ENCODE assay signal across 18 mouse cellular contexts in the genomic region with DNA sequence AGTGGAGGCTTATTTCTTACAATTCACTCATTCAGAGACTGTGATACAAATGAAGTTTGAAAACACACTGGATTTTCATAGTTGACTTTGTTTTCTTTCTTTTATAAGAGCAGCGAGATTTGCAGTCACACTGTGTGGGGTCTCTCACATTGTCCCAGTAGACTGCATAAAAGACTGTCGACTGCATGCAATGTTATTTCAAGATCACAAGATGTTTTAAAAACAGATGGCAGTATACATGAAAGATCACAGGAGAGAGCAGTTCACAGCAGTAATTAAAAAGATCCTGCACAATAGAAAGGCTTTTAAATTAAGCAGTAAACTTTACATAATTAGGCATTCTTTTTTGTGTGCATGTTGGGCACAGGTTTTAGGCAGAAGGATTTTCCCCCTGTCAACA.
DNase-seq lines count a peak whose midpoint lies in the region; ATAC-seq and TF ChIP-seq lines count a peak whose summit lies in the region.
"Had no signal": no experiment of that assay in that cellular context is flagged by ENCODE, and none has a peak within 500 bp of the region (broad histone marks: within the 10 kb centered on the region; RNA-seq: fewer than 3 reads in every experiment).

No protein-coding gene starts in this region.

- WGBS in forebrain, embryonic 14.5 days = 16% methylated on average over 2 of the region's 2 CpGs
- 8% methylated on average over 2 of the region's 2 CpGs for WGBS in forebrain, embryonic 15.5 days
- 48% methylated on average over 2 of the region's 2 CpGs for WGBS in embryonic facial prominence, embryonic 10.5 days

- H3K36me3 ChIP-seq in forebrain, embryonic 14.5 days (ENCODE audit: control insufficient read depth, insufficient read depth, low read length) = no peaks in the 10 kb centered on the region
- no peaks in the 10 kb centered on the region for H3K36me3 ChIP-seq in forebrain, embryonic 15.5 days
- H3K36me3 ChIP-seq in embryonic facial prominence, embryonic 10.5 days (replicated peaks) = no peaks in the 10 kb centered on the region
- H3K36me3 ChIP-seq: embryonic facial prominence, embryonic 13.5 days; embryonic facial prominence, embryonic 15.5 days; forebrain, embryonic 10.5 days had no signal

- no peak overlapping the region for H3K27ac ChIP-seq in forebrain, embryonic 14.5 days (ENCODE audit: low read depth, low read length)
- H3K27ac ChIP-seq in forebrain, embryonic 15.5 days (replicated peaks) = no peak overlapping the region
- no peak overlapping the region for H3K27ac ChIP-seq in embryonic facial prominence, embryonic 10.5 days (replicated peaks)
- H3K27ac ChIP-seq: embryonic facial prominence, embryonic 13.5 days; embryonic facial prominence, embryonic 15.5 days; forebrain, embryonic 10.5 days had no signal

- no peak overlapping the region for H3K9ac ChIP-seq in forebrain, embryonic 14.5 days (ENCODE audit: low read length)
- no peak overlapping the region for H3K9ac ChIP-seq in forebrain, embryonic 15.5 days (replicated peaks)
- H3K9ac ChIP-seq: embryonic facial prominence, embryonic 13.5 days; embryonic facial prominence, embryonic 15.5 days had no signal

- no peaks in the 10 kb centered on the region for H3K9me3 ChIP-seq in forebrain, embryonic 14.5 days (replicated peaks; ENCODE audit: control insufficient read depth, low read length)
- no peaks in the 10 kb centered on the region for H3K9me3 ChIP-seq in forebrain, embryonic 15.5 days
- H3K9me3 ChIP-seq in embryonic facial prominence, embryonic 10.5 days = no peaks in the 10 kb centered on the region
- H3K9me3 ChIP-seq: embryonic facial prominence, embryonic 13.5 days; embryonic facial prominence, embryonic 15.5 days; forebrain, embryonic 10.5 days had no signal

- H3K4me1 ChIP-seq in forebrain, embryonic 14.5 days (ENCODE audit: control insufficient read depth, insufficient read depth, low read length) = no peaks in the 10 kb centered on the region
- H3K4me1 ChIP-seq in forebrain, embryonic 15.5 days = peaks cover 6% of the 10 kb centered on the region; the same call in 1 of the 2 replicates
- H3K4me1 ChIP-seq in embryonic facial prominence, embryonic 10.5 days = no peaks in the 10 kb centered on the region
- H3K4me1 ChIP-seq: embryonic facial prominence, embryonic 13.5 days; embryonic facial prominence, embryonic 15.5 days; forebrain, embryonic 10.5 days had no signal

- peak; percentile 50 for DNase-seq in forebrain, embryonic 14.5 days (ENCODE audit: low spot score)
- DNase-seq in brain, embryonic 14.5 days (ENCODE audit: low read depth) = peak; percentile 62
- peak; percentile 16 for DNase-seq in forelimb bud, embryonic 11.5 days (ENCODE audit: low read depth, low spot score)
- DNase-seq in embryonic facial prominence, embryonic 10.5 days (ENCODE audit: low spot score) = no peak
- DNase-seq in thymus, postnatal 0 days (ENCODE audit: low spot score) = no peak
- DNase-seq: adrenal gland, adult 2 months; adrenal gland, postnatal 10 days; adrenal gland, postnatal 25 days; cerebellum, adult 11-12 months; cerebellum, adult 2 months; cerebellum, adult 9-10 months; cerebellum, postnatal 10 days; cerebellum, postnatal 25 days had no signal

- TF ChIP-seq CTCF in brain, embryonic 14.5 days (IDR thresholded peaks at IDR 0.05; ENCODE audit: borderline replicate concordance, extremely low read depth, insufficient read depth, insufficient read length) = no peak

- H3K27me3 ChIP-seq in forebrain, embryonic 14.5 days (replicated peaks; ENCODE audit: control insufficient read depth, insufficient read depth, low read length) = no peaks in the 10 kb centered on the region
- no peaks in the 10 kb centered on the region for H3K27me3 ChIP-seq in forebrain, embryonic 15.5 days
- H3K27me3 ChIP-seq in embryonic facial prominence, embryonic 10.5 days (replicated peaks; ENCODE audit: low read depth, poor library complexity, severe bottlenecking) = no peaks in the 10 kb centered on the region
- H3K27me3 ChIP-seq: embryonic facial prominence, embryonic 13.5 days; embryonic facial prominence, embryonic 15.5 days had no signal

- ATAC-seq in forebrain, embryonic 14.5 days = peak; percentile 34; the same call in 1 of the 2 replicates
- no peak; the same call in 1 of the 2 replicates for ATAC-seq in forebrain, embryonic 15.5 days (replicated peaks)

- H3K4me2 ChIP-seq in forebrain, embryonic 14.5 days (ENCODE audit: low read length) = no peak overlapping the region
- H3K4me2 ChIP-seq in forebrain, embryonic 15.5 days (replicated peaks) = no peak overlapping the region
- H3K4me2 ChIP-seq: embryonic facial prominence, embryonic 13.5 days; embryonic facial prominence, embryonic 15.5 days had no signal

- TF ChIP-seq POLR2A in brain, embryonic 14.5 days (IDR thresholded peaks at IDR 0.05; ENCODE audit: borderline replicate concordance, extremely low read depth, insufficient read depth, insufficient read length, poor library complexity, severe bottlenecking) = no peak

- no peak overlapping the region for H3K4me3 ChIP-seq in forebrain, embryonic 14.5 days (ENCODE audit: low read depth, low read length)
- H3K4me3 ChIP-seq in forebrain, embryonic 15.5 days = no peak overlapping the region
- no peak overlapping the region for H3K4me3 ChIP-seq in embryonic facial prominence, embryonic 10.5 days
- H3K4me3 ChIP-seq: embryonic facial prominence, embryonic 13.5 days; embryonic facial prominence, embryonic 15.5 days; erythroblast, embryonic 14.5 days; forebrain, embryonic 10.5 days had no signal

Comparison
In these comparisons a context has a peak if more than half of its experiments do, and no peak if none do; other contexts are left out.
1. DNase-seq: peak in forebrain, embryonic 14.5 days (single experiment), brain, embryonic 14.5 days (single experiment) and forelimb bud, embryonic 11.5 days (single experiment); none in embryonic facial prominence, embryonic 10.5 days (single experiment) and thymus, postnatal 0 days (single experiment).